ENCODE assay signal across 10 mouse cellular contexts in genomic region chr5:73114878-73115277, GRCm38 (mm10).
DNase-seq lines count a peak whose midpoint lies in the region; ATAC-seq and TF ChIP-seq lines count a peak whose summit lies in the region.
"Had no signal": no experiment of that assay in that cellular context is flagged by ENCODE, and none has a peak within 500 bp of the region (broad histone marks: within the 10 kb centered on the region; RNA-seq: fewer than 3 reads in every experiment).

No protein-coding gene starts in this region.

- CTCF ChIA-PET in Patski (lab: Charles Lee): interaction anchor here (0.6 to 2.9 kb wide), 9 partner anchors 9 to 268 kb away, joined by 3 to 11 read pairs (median 6); no protein-coding TSS in a partner anchor

- H3K4me1 ChIP-seq in liver, embryonic 13.5 days (replicated peaks): no peaks in the 10 kb centered on the region
- H3K4me1 ChIP-seq: forebrain, embryonic 13.5 days; midbrain, embryonic 12.5 days had no signal

- H3K36me3 ChIP-seq in liver, embryonic 13.5 days: peaks cover 83% of the 10 kb centered on the region

- ATAC-seq in Patski: no peak
- no peak for ATAC-seq in liver, embryonic 13.5 days (ENCODE audit: low read depth)
- ATAC-seq in megakaryocyte, adult 5-6 weeks (ENCODE audit: poor library complexity, severe bottlenecking): no peak
- ATAC-seq: forebrain, embryonic 13.5 days had no signal

- H3K4me3 ChIP-seq in gastrocnemius, adult 2 months: no peak overlapping the region
- no peak overlapping the region for H3K4me3 ChIP-seq in liver, embryonic 13.5 days (replicated peaks)
- H3K4me3 ChIP-seq: forebrain, embryonic 13.5 days; midbrain, embryonic 12.5 days had no signal

- H3K4me2 ChIP-seq in liver, embryonic 13.5 days: no peak overlapping the region
- H3K4me2 ChIP-seq: forebrain, embryonic 13.5 days; midbrain, embryonic 12.5 days had no signal

- POLR2A ChIA-PET in Patski (lab: Charles Lee): no interaction called here

- in situ Hi-C loops in Patski (cut with MboI; ENCODE audit: low pct_unique_long_range_greater_than_20kb): no loop called here

- TF ChIP-seq CTCF in gastrocnemius, adult 2 months (IDR thresholded peaks at IDR 0.05): peak; percentile 80
- TF ChIP-seq CTCF in Patski (IDR thresholded peaks at IDR 0.05): peak; percentile 92

- H3K9ac ChIP-seq in liver, embryonic 13.5 days: no peak overlapping the region
- H3K9ac ChIP-seq: forebrain, embryonic 13.5 days; midbrain, embryonic 12.5 days had no signal

- no peaks in the 10 kb centered on the region for H3K9me3 ChIP-seq in liver, embryonic 13.5 days (replicated peaks)
- H3K9me3 ChIP-seq: forebrain, embryonic 13.5 days; midbrain, embryonic 12.5 days had no signal

- intact Hi-C loops in gastrocnemius, adult 2 months (cut with DNase I): loop anchor here (5.0 kb wide), 1 partner anchor 267 kb away; no protein-coding TSS in a partner anchor
- intact Hi-C loops in gastrocnemius, postnatal 14 days (cut with DNase I; ENCODE audit: low total_unique reads): no loop called here

- DNase-seq in gastrocnemius, adult 2 months: no peak
- no peak for DNase-seq in gastrocnemius, postnatal 14 days
- DNase-seq in 3T3-L1 (ENCODE audit: low read depth, low spot score) (peak; percentile 61), Patski (ENCODE audit: low read depth, low spot score) (peak; percentile 19)
- peak; percentile 15 for DNase-seq in liver, embryonic 13.5 days
- DNase-seq in frontal cortex, postnatal 25 days (ENCODE audit: low spot score in 2 of 2): no peak
- no peak for DNase-seq in cerebellum, adult 11 months

- H3K27ac ChIP-seq in gastrocnemius, adult 2 months: no peak overlapping the region
- H3K27ac ChIP-seq in liver, embryonic 13.5 days: no peak overlapping the region
- H3K27ac ChIP-seq: forebrain, embryonic 13.5 days; midbrain, embryonic 12.5 days had no signal

- no peaks in the 10 kb centered on the region for H3K27me3 ChIP-seq in Patski
- H3K27me3 ChIP-seq in liver, embryonic 13.5 days: no peaks in the 10 kb centered on the region
- H3K27me3 ChIP-seq: forebrain, embryonic 13.5 days; midbrain, embryonic 12.5 days had no signal

- 87% methylated on average over 4 of the region's 4 CpGs for WGBS in liver, embryonic 13.5 days (ENCODE audit: insufficient replicate concordance)

Comparison
In these comparisons a context has a peak if more than half of its experiments do, and no peak if none do; other contexts are left out.
1. DNase-seq: peak in 3T3-L1 (single experiment), Patski (single experiment) and liver, embryonic 13.5 days (single experiment); none in gastrocnemius, adult 2 months (single experiment), gastrocnemius, postnatal 14 days (single experiment), frontal cortex, postnatal 25 days (0 of 2) and cerebellum, adult 11 months (single experiment).